Mouse (Mus musculus) cerebellum, postnatal 14 days (tissue): ENCODE results near the gene Galnt14.

Experiments used
- DNase-seq, 2 experiments: peaks; one replicate each; pipeline ENCODE4 v3.0.0; 2021; ENCODE audit warnings: mixed read lengths in 2 of 2

Galnt14 gene

GRCm38 (mm10) chr17:73568204-73568603, 142.0 kb downstream of the Galnt14 start:
- DNase-seq = no peak

GRCm38 (mm10) chr17:73561149-73561548, 149.1 kb downstream of the Galnt14 start:
- DNase-seq = no peak

- no peak for DNase-seq
Observed at GRCm38 (mm10) chr17:73560208-73560784, 150.0 kb downstream of the Galnt14 start.

GRCm38 (mm10) chr17:73559498-73559897, 150.8 kb downstream of the Galnt14 start:
- DNase-seq = no peak

GRCm38 (mm10) chr17:73557101-73557500, 153.2 kb downstream of the Galnt14 start:
- DNase-seq = no peak

GRCm38 (mm10) chr17:73556436-73556835, 153.8 kb downstream of the Galnt14 start:
- DNase-seq = no peak

GRCm38 (mm10) chr17:73554668-73555067, 155.6 kb downstream of the Galnt14 start:
- DNase-seq = no peak

- DNase-seq = no peak
Observed at GRCm38 (mm10) chr17:73548783-73549566, 161.3 kb downstream of the Galnt14 start.

- DNase-seq = peak; percentile 30 to 47
Observed at GRCm38 (mm10) chr17:73548119-73548518, 162.1 kb downstream of the Galnt14 start.

GRCm38 (mm10) chr17:73547483-73547882, 162.8 kb downstream of the Galnt14 start:
- no peak for DNase-seq

- DNase-seq = no peak
Observed at GRCm38 (mm10) chr17:73541911-73542310, 168.3 kb downstream of the Galnt14 start.

GRCm38 (mm10) chr17:73541233-73541570, 169.1 kb downstream of the Galnt14 start:
- no peak for DNase-seq

GRCm38 (mm10) chr17:73540409-73541232, 169.6 kb downstream of the Galnt14 start:
- no peak for DNase-seq

GRCm38 (mm10) chr17:73531896-73532295, 178.4 kb downstream of the Galnt14 start:
- DNase-seq = no peak

GRCm38 (mm10) chr17:73522169-73522568, 188.1 kb downstream of the Galnt14 start:
- no peak for DNase-seq

- no peak for DNase-seq
Observed at GRCm38 (mm10) chr17:73519350-73519749, 190.9 kb downstream of the Galnt14 start.

- no peak for DNase-seq
Observed at GRCm38 (mm10) chr17:73518359-73518758, 191.9 kb downstream of the Galnt14 start.

- DNase-seq = no peak
Observed at GRCm38 (mm10) chr17:73515506-73515905, 194.7 kb downstream of the Galnt14 start.

GRCm38 (mm10) chr17:73514862-73515261, 195.4 kb downstream of the Galnt14 start:
- DNase-seq = no peak

- DNase-seq = no peak
Observed at GRCm38 (mm10) chr17:73514258-73514657, 196.0 kb downstream of the Galnt14 start.

- no peak for DNase-seq
Observed at GRCm38 (mm10) chr17:73512844-73513243, 197.4 kb downstream of the Galnt14 start.

- no peak for DNase-seq
Observed at GRCm38 (mm10) chr17:73507804-73508535, 202.3 kb downstream of the Galnt14 start.

- DNase-seq = peak; percentile 58 to 60
Observed at GRCm38 (mm10) chr17:73504111-73504510, 206.1 kb downstream of the Galnt14 start.
